15 mouse cellular contexts compared by ENCODE assay signal in the genomic region with DNA sequence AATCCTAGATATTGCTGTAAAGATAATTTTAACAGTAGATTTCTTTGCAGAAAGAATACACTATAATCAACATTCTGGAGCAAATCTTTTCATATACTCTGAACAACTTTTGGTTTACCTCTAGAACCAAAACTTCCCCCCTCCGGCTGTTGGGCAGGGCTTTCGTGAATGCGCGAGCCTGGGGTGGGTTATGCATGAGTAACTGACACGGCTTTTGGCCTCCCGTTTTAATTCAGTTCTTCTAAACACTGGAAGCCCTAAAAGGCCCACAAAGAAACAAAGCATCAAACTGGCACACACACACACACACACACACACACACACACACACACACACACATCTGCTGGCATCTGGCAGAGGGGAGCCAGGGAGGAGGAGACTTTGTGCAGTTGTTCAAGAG.
DNase-seq lines count a peak whose midpoint lies in the region; ATAC-seq lines count a peak whose summit lies in the region.
"Had no signal": no experiment of that assay in that cellular context is flagged by ENCODE, and none has a peak within 500 bp of the region (broad histone marks: within the 10 kb centered on the region; RNA-seq: fewer than 3 reads in every experiment).

No protein-coding gene starts in this region.

- H3K27ac ChIP-seq in heart, embryonic 13.5 days (replicated peaks) = peak overlapping the region; percentile 55; the same call in 1 of the 2 replicates
- no peak overlapping the region for H3K27ac ChIP-seq in heart, embryonic 12.5 days (ENCODE audit: poor library complexity, severe bottlenecking)
- H3K27ac ChIP-seq in midbrain, embryonic 10.5 days (replicated peaks) = peak overlapping the region; percentile 58
- no peak overlapping the region for H3K27ac ChIP-seq in midbrain, embryonic 15.5 days
- peak overlapping the region; percentile 48; the same call in 1 of the 2 replicates for H3K27ac ChIP-seq in limb, embryonic 13.5 days

- ATAC-seq in heart, embryonic 13.5 days (ENCODE audit: extremely low read depth, insufficient number of reproducible peaks, low FRiP score, low TSS enrichment) = no peak
- no peak for ATAC-seq in heart, embryonic 12.5 days (ENCODE audit: insufficient number of reproducible peaks, low FRiP score)
- ATAC-seq in midbrain, embryonic 15.5 days (replicated peaks) = no peak
- ATAC-seq in limb, embryonic 13.5 days (ENCODE audit: low FRiP score, low read depth) = no peak
- ATAC-seq: liver, postnatal 0 days had no signal

- no peak overlapping the region for H3K4me3 ChIP-seq in heart, embryonic 13.5 days
- no peak overlapping the region for H3K4me3 ChIP-seq in heart, embryonic 12.5 days
- H3K4me3 ChIP-seq in midbrain, embryonic 10.5 days = no peak overlapping the region
- H3K4me3 ChIP-seq in midbrain, embryonic 15.5 days = no peak overlapping the region
- H3K4me3 ChIP-seq in limb, embryonic 13.5 days = no peak overlapping the region
- H3K4me3 ChIP-seq: megakaryocyte, embryonic 14.5 days had no signal

- H3K4me2 ChIP-seq in heart, embryonic 13.5 days = no peak overlapping the region
- H3K4me2 ChIP-seq in heart, embryonic 12.5 days = no peak overlapping the region
- no peak overlapping the region for H3K4me2 ChIP-seq in midbrain, embryonic 15.5 days
- H3K4me2 ChIP-seq in limb, embryonic 13.5 days (replicated peaks) = no peak overlapping the region

- no peak overlapping the region for H3K9ac ChIP-seq in heart, embryonic 13.5 days
- H3K9ac ChIP-seq in heart, embryonic 12.5 days = no peak overlapping the region
- H3K9ac ChIP-seq in midbrain, embryonic 15.5 days = no peak overlapping the region
- H3K9ac ChIP-seq in limb, embryonic 13.5 days = no peak overlapping the region
- H3K9ac ChIP-seq: liver, postnatal 0 days had no signal

- 75% methylated on average over 6 of the region's 6 CpGs for WGBS in heart, embryonic 13.5 days
- WGBS in heart, embryonic 12.5 days = 72% methylated on average over 6 of the region's 6 CpGs
- WGBS in midbrain, embryonic 10.5 days = 43% methylated on average over 6 of the region's 6 CpGs
- WGBS in midbrain, embryonic 15.5 days = 38% methylated on average over 6 of the region's 6 CpGs
- WGBS in limb, embryonic 13.5 days = 54% methylated on average over 6 of the region's 6 CpGs

- H3K27me3 ChIP-seq in heart, embryonic 13.5 days (replicated peaks) = no peaks in the 10 kb centered on the region
- H3K27me3 ChIP-seq in heart, embryonic 12.5 days (replicated peaks) = no peaks in the 10 kb centered on the region
- no peaks in the 10 kb centered on the region for H3K27me3 ChIP-seq in midbrain, embryonic 10.5 days (ENCODE audit: low read depth, poor library complexity, severe bottlenecking)
- H3K27me3 ChIP-seq in midbrain, embryonic 15.5 days (replicated peaks) = no peaks in the 10 kb centered on the region
- no peaks in the 10 kb centered on the region for H3K27me3 ChIP-seq in limb, embryonic 13.5 days

- no peaks in the 10 kb centered on the region for H3K9me3 ChIP-seq in heart, embryonic 13.5 days
- no peaks in the 10 kb centered on the region for H3K9me3 ChIP-seq in heart, embryonic 12.5 days (replicated peaks)
- H3K9me3 ChIP-seq in midbrain, embryonic 10.5 days (replicated peaks) = no peaks in the 10 kb centered on the region
- H3K9me3 ChIP-seq in midbrain, embryonic 15.5 days = no peaks in the 10 kb centered on the region
- H3K9me3 ChIP-seq in limb, embryonic 13.5 days = no peaks in the 10 kb centered on the region
- H3K9me3 ChIP-seq: G1E; megakaryocyte, embryonic 14.5 days had no signal

- peaks cover 31% of the 10 kb centered on the region for H3K36me3 ChIP-seq in heart, embryonic 13.5 days
- H3K36me3 ChIP-seq in heart, embryonic 12.5 days = peaks cover 15% of the 10 kb centered on the region
- no peaks in the 10 kb centered on the region for H3K36me3 ChIP-seq in midbrain, embryonic 10.5 days
- H3K36me3 ChIP-seq in midbrain, embryonic 15.5 days (replicated peaks) = no peaks in the 10 kb centered on the region
- peaks cover 14% of the 10 kb centered on the region for H3K36me3 ChIP-seq in limb, embryonic 13.5 days
- H3K36me3 ChIP-seq: G1E had no signal

- peaks cover 76% of the 10 kb centered on the region for H3K4me1 ChIP-seq in heart, embryonic 13.5 days
- H3K4me1 ChIP-seq in heart, embryonic 12.5 days (replicated peaks) = peaks cover 56% of the 10 kb centered on the region
- peaks cover 32% of the 10 kb centered on the region for H3K4me1 ChIP-seq in midbrain, embryonic 10.5 days
- H3K4me1 ChIP-seq in midbrain, embryonic 15.5 days = no peaks in the 10 kb centered on the region
- H3K4me1 ChIP-seq in limb, embryonic 13.5 days = peaks cover 68% of the 10 kb centered on the region

- no peak for DNase-seq in midbrain, embryonic 10.5 days (ENCODE audit: low spot score)
- no peak for DNase-seq in right cerebral cortex, adult 2 months (ENCODE audit: low spot score in 2 of 2)
- no peak for DNase-seq in Muller cell, postnatal 12 days (ENCODE audit: inconsistent ontology term)
- DNase-seq in c-Kit-positive CD71-positive TER-119-positive erythroid progenitor cells, embryonic 14.5 days (ENCODE audit: low spot score) = no peak
- DNase-seq: cerebellum, adult 8-10 months; kidney, postnatal 25 days; liver, postnatal 0 days; right cerebral cortex, adult 18-20 months; thymus, postnatal 14 days had no signal

Comparison
In these comparisons a context has a peak if more than half of its experiments do, and no peak if none do; other contexts are left out.
1. H3K27ac ChIP-seq: peak in heart, embryonic 13.5 days (single experiment), midbrain, embryonic 10.5 days (single experiment) and limb, embryonic 13.5 days (single experiment); none in heart, embryonic 12.5 days (single experiment) and midbrain, embryonic 15.5 days (single experiment).